Mouse (Mus musculus): ENCODE data around the gene Rrp7a.

- TF ChIP-seq CTCF (IDR thresholded peaks at IDR 0.05; ENCODE audit: extremely low read depth, insufficient read depth, low read length) (no peak), POLR2A (IDR thresholded peaks at IDR 0.05; ENCODE audit: extremely low read depth, insufficient read depth, low read length) (no peak)
Measured at GRCm38 (mm10) chr15:83148395-83148794, 25.8 kb upstream of the Rrp7a start.

Data from cortical plate, adult 2 months (tissue).